Mouse (Mus musculus) MEL (cell line): ENCODE results near the gene Rnps1. TPM values are rescaled to one million over a fixed set of nuclear protein-coding genes. Genes with fewer than 3 reads are reported as not detected.

Source experiments
- DNase-seq: peaks from one replicate; pipeline ENCODE4 v3.0.0; 2011; ENCODE audit warnings: low read depth, low spot score
- H3K27ac ChIP-seq: 2 replicates; pipeline ENCODE4 v1.5.1; 2012; ENCODE audit warnings: low read depth, mild to moderate bottlenecking, control low read depth, low read length, moderate library complexity; ENCODE audit not compliant: control insufficient read depth
- H3K27me3 ChIP-seq, 2 experiments: fragments of 150-350 bp in 1 of 2; sonication (generic) in 1 of 2; 2 replicates each; pipeline ENCODE4 v1.6.1; 2012; ENCODE audit warnings: low read length in 2 of 2, mild to moderate bottlenecking in 2 of 2, improper control_type of control experiment in 1 of 2, moderate library complexity in 1 of 2; ENCODE audit not compliant: insufficient read depth in 2 of 2, control insufficient read depth in 1 of 2
- H3K36me3 ChIP-seq, 2 experiments: 2 replicates each; pipeline ENCODE4 v1.6.1; 2012 to 2014; ENCODE audit warnings: low read length in 2 of 2, improper control_type of control experiment in 1 of 2, inconsistent platforms in 1 of 2, mild to moderate bottlenecking in 1 of 2; ENCODE audit not compliant: insufficient read depth in 2 of 2, control insufficient read depth in 1 of 2
- H3K4me1 ChIP-seq, 2 experiments: fragments of 150-350 bp in 1 of 2; sonication (generic) in 1 of 2; 2 replicates each; pipeline ENCODE4 v1.6.1; 2012; ENCODE audit warnings: low read length in 2 of 2, improper control_type of control experiment in 1 of 2, mild to moderate bottlenecking in 1 of 2; ENCODE audit not compliant: insufficient read depth in 2 of 2, control insufficient read depth in 1 of 2
- H3K4me3 ChIP-seq, 2 experiments: fragments of 150-350 bp in 1 of 2; sonication (generic) in 1 of 2; 2 replicates each; pipeline ENCODE4 v1.5.1; 2012; ENCODE audit warnings: low read depth in 2 of 2, low read length in 2 of 2, mild to moderate bottlenecking in 2 of 2, moderate library complexity in 2 of 2, control low read depth in 1 of 2, improper control_type of control experiment in 1 of 2; ENCODE audit not compliant: control insufficient read depth in 1 of 2, insufficient read depth in 1 of 2
- H3K79me2 ChIP-seq: 2 replicates; pipeline ENCODE4 v1.6.1; 2012; ENCODE audit warnings: mild to moderate bottlenecking, low read length, moderate library complexity; ENCODE audit not compliant: control insufficient read depth, poor library complexity, insufficient read depth
- H3K9ac ChIP-seq: 2 replicates; pipeline ENCODE4 v1.6.1; 2012; ENCODE audit warnings: low read depth, mild to moderate bottlenecking, control low read depth, low read length, moderate library complexity; ENCODE audit not compliant: control insufficient read depth, poor library complexity, severe bottlenecking
- H3K9me3 ChIP-seq: fragments of 150-350 bp; sonication (generic); replicated peaks from 2 replicates; pipeline ENCODE4 v1.6.1; 2012; ENCODE audit warnings: mild to moderate bottlenecking, low read length, improper control_type of control experiment, moderate library complexity; ENCODE audit not compliant: insufficient read depth
- CHD1 ChIP-seq: IDR thresholded peaks from 2 replicates; pipeline ENCODE4 v1.6.1; 2012; ENCODE audit warnings: low read depth, mild to moderate bottlenecking, inconsistent platforms, low read length, improper control_type of control experiment
- CHD2 ChIP-seq: IDR thresholded peaks from 2 replicates; pipeline ENCODE4 v1.6.1; 2011; ENCODE audit warnings: low read length, improper control_type of control experiment
- CTCF ChIP-seq, 3 experiments: IDR thresholded peaks in 2 of 3; conservative IDR thresholded peaks in 1 of 3; 2 replicates each; pipeline ENCODE4 v1.5.1; 2011 to 2012; ENCODE audit warnings: low read length in 3 of 3, low read depth in 2 of 3, mild to moderate bottlenecking in 2 of 3, improper control_type of control experiment in 1 of 3, inconsistent platforms in 1 of 3, mixed read lengths in 1 of 3, moderate library complexity in 1 of 3; ENCODE audit not compliant: control insufficient read depth in 1 of 3, insufficient read depth in 1 of 3, poor library complexity in 1 of 3, severe bottlenecking in 1 of 3
- ELF1 ChIP-seq: IDR thresholded peaks from 2 replicates; pipeline ENCODE4 v1.6.1; 2014; ENCODE audit warnings: low read depth, mild to moderate bottlenecking, inconsistent platforms, low read length, improper control_type of control experiment, moderate library complexity
- EP300 ChIP-seq, 2 experiments: IDR thresholded peaks; 2 replicates each; pipeline ENCODE4 v1.6.1; 2011; ENCODE audit warnings: improper control_type of control experiment in 2 of 2, low read length in 2 of 2, low read depth in 1 of 2, mild to moderate bottlenecking in 1 of 2
- KAT2A ChIP-seq: conservative IDR thresholded peaks from 2 replicates; pipeline ENCODE4 v1.6.1; 2012; ENCODE audit warnings: low read depth, low read length, improper control_type of control experiment, inconsistent platforms
- MAZ ChIP-seq: IDR thresholded peaks from 2 replicates; pipeline ENCODE4 v1.6.1; 2012; ENCODE audit warnings: low read depth, mild to moderate bottlenecking, inconsistent platforms, low read length, improper control_type of control experiment
- MEF2A ChIP-seq: IDR thresholded peaks from 2 replicates; pipeline ENCODE4 v1.6.1; 2014; ENCODE audit warnings: low read depth, mild to moderate bottlenecking, inconsistent platforms, low read length, improper control_type of control experiment; ENCODE audit not compliant: poor library complexity, insufficient replicate concordance, severe bottlenecking; ENCODE audit errors: extremely low read depth
- NELFE ChIP-seq: IDR thresholded peaks from 2 replicates; pipeline ENCODE4 v1.6.1; 2011; ENCODE audit warnings: low read depth, low read length, improper control_type of control experiment
- POLR2AphosphoS5 ChIP-seq: IDR thresholded peaks from 2 replicates; pipeline ENCODE4 v1.6.1; 2012; ENCODE audit warnings: low read depth, borderline replicate concordance, mild to moderate bottlenecking, inconsistent platforms, low read length, moderate library complexity, mixed read lengths
- RAD21 ChIP-seq: IDR thresholded peaks from 2 replicates; pipeline ENCODE4 v1.6.1; 2011; ENCODE audit warnings: mild to moderate bottlenecking, low read depth, low read length, improper control_type of control experiment
- SIN3A ChIP-seq: IDR thresholded peaks from 2 replicates; pipeline ENCODE4 v1.6.1; 2012; ENCODE audit warnings: low read length, improper control_type of control experiment, inconsistent platforms
- SMC3 ChIP-seq: IDR thresholded peaks from 2 replicates; pipeline ENCODE4 v1.6.1; 2011; ENCODE audit warnings: low read depth, low read length, improper control_type of control experiment
- TAL1 ChIP-seq: IDR thresholded peaks from 2 replicates; pipeline ENCODE4 v1.6.1; 2012; ENCODE audit warnings: mild to moderate bottlenecking, inconsistent platforms, low read length, moderate library complexity, mixed read lengths
- TCF12 ChIP-seq: IDR thresholded peaks from 2 replicates; pipeline ENCODE4 v1.6.1; 2014; ENCODE audit warnings: low read depth, mild to moderate bottlenecking, inconsistent platforms, low read length, improper control_type of control experiment, moderate library complexity
- UBTF ChIP-seq: IDR thresholded peaks from 2 replicates; pipeline ENCODE4 v1.6.1; 2012; ENCODE audit warnings: low read depth, mild to moderate bottlenecking, inconsistent platforms, low read length, improper control_type of control experiment, moderate library complexity, borderline replicate concordance; ENCODE audit not compliant: insufficient read depth
- ZC3H11A ChIP-seq: IDR thresholded peaks from 2 replicates; pipeline ENCODE4 v1.6.1; 2012; ENCODE audit warnings: low read depth, mild to moderate bottlenecking, inconsistent platforms, low read length, improper control_type of control experiment
- ZKSCAN1 ChIP-seq: IDR thresholded peaks from 2 replicates; pipeline ENCODE4 v1.6.1; 2012; ENCODE audit warnings: low read depth, mild to moderate bottlenecking, inconsistent platforms, low read length, improper control_type of control experiment, moderate library complexity
- ZNF384 ChIP-seq: IDR thresholded peaks from 2 replicates; pipeline ENCODE4 v1.6.1; 2012; ENCODE audit warnings: low read depth, mild to moderate bottlenecking, inconsistent platforms, low read length, improper control_type of control experiment
- polyA plus RNA-seq, 2 experiments: library from polyadenylated mRNA; stranded (reverse) in 1 of 2; unstranded in 1 of 2; fragments of >175 nt in 1 of 2; fragments of >200 nt in 1 of 2; gene quantifications; 2 replicates each; pipeline versions ENCODE4 v1.2.1 to v1.2.4; 2012; ENCODE audit warnings: low replicate concordance in 2 of 2, low read depth in 1 of 2; ENCODE audit not compliant: insufficient read length in 2 of 2, insufficient read depth in 1 of 2, missing spikeins in 1 of 2
- total RNA-seq: library from RNA; depleted of rRNA; stranded (reverse); fragments of 300-350 nt; gene quantifications from 2 replicates; pipeline ENCODE4 v1.2.3, GENCODE M21; 2012

Rnps1 gene
- total and polyA plus RNA-seq, 3 experiments: 156 to 282 TPM; not detected in 1

GRCm38 (mm10) chr17:24437016-24437415, 22.7 kb downstream of the Rnps1 start:
- Histone ChIP-seq H3K4me3 (no peak overlapping the region), H3K79me2 (no peaks in the 10 kb centered on the region), H3K27ac (no peak overlapping the region), H3K4me1 (no peaks in the 10 kb centered on the region), H3K27me3 (no peaks in the 10 kb centered on the region), H3K9ac (no peak overlapping the region), H3K36me3 (no peaks in the 10 kb centered on the region; a peak in 1 of 4 replicates), H3K9me3 (no peaks in the 10 kb centered on the region)
- DNase-seq: peak; percentile 70
- no peak for TF ChIP-seq KAT2A
- TF ChIP-seq MAZ: no peak
- no peak for TF ChIP-seq CHD2
- no peak for TF ChIP-seq MEF2A
- TF ChIP-seq CTCF (IDR thresholded peaks at IDR 0.05 in 2 of 3, conservative IDR thresholded peaks at IDR 0.05 in 1 of 3; ENCODE audit: control insufficient read depth in 1 of 3, insufficient read depth in 1 of 3, low read depth in 2 of 3, low read length in 3 of 3, poor library complexity in 1 of 3, severe bottlenecking in 1 of 3): peak; percentile 40 to 84 (median 78); a peak in 5 of 6 replicates
- peak; percentile 72 for TF ChIP-seq SMC3
- peak; percentile 76 for TF ChIP-seq RAD21
- peak; percentile 55 for TF ChIP-seq ZC3H11A
- TF ChIP-seq NELFE: no peak
- TF ChIP-seq CHD1: no peak
- no peak for TF ChIP-seq ZNF384

GRCm38 (mm10) chr17:24440377-24440776, 26.0 kb downstream of the Rnps1 start:
- no peaks in the 10 kb centered on the region for H3K27me3 ChIP-seq
- no peaks in the 10 kb centered on the region; a peak in 1 of 4 replicates for H3K36me3 ChIP-seq
- H3K79me2 ChIP-seq: no peaks in the 10 kb centered on the region
- no peak for DNase-seq
- TF ChIP-seq ELF1: no peak
- TF ChIP-seq POLR2AphosphoS5: no peak
- TF ChIP-seq EP300 (IDR thresholded peaks at IDR 0.05; ENCODE audit: low read depth in 1 of 2, low read length in 2 of 2): no peak
- no peak for TF ChIP-seq KAT2A
- TF ChIP-seq UBTF: no peak
- no peak for TF ChIP-seq CHD2
- TF ChIP-seq ZKSCAN1: no peak
- no peak for TF ChIP-seq TCF12
- TF ChIP-seq TAL1: no peak
- TF ChIP-seq ZC3H11A: no peak
- no peak for TF ChIP-seq SIN3A
- no peak overlapping the region for H3K27ac ChIP-seq
- H3K9ac ChIP-seq: no peak overlapping the region
- no peaks in the 10 kb centered on the region for H3K9me3 ChIP-seq
- no peaks in the 10 kb centered on the region for H3K4me1 ChIP-seq
- no peak overlapping the region for H3K4me3 ChIP-seq
